ENCODE assay signal across 11 mouse cellular contexts in the genomic region with DNA sequence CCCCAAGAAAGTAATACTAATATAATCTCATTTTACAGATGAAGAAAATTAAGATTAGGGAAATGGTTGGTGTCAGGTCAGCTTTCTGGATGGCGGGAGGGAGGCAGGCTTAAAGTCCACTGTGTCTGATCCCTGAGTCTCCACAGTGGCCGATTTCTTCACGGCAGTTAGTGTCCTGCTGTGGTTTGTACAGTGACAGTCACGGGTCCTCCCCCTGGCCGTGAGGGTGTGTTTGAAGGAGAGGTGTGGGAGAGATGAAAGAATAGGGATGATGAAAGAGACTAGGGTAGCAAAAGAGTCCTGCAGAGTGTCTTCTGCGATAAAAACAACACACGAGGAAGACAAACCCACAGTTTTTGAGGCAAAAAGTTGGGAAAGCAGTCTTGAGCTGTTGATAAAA.
"Had no signal": no experiment of that assay in that cellular context is flagged by ENCODE, and none has a peak within 500 bp of the region (broad histone marks: within the 10 kb centered on the region; RNA-seq: fewer than 3 reads in every experiment).

No protein-coding gene starts in this region.

- H3K27ac ChIP-seq: kidney, postnatal 0 days; liver, embryonic 15.5 days; macrophage; midbrain, embryonic 15.5 days had no signal

- H3K4me3 ChIP-seq: liver, embryonic 15.5 days; midbrain, embryonic 15.5 days had no signal

- H3K4me2 ChIP-seq: liver, embryonic 11.5 days; liver, embryonic 15.5 days; midbrain, embryonic 15.5 days had no signal

- DNase-seq: kidney, adult 11 months; left cerebral cortex, postnatal 4 days; lung, adult 2 months; lung, postnatal 10 days; right cerebral cortex, postnatal 14 days; thymus, postnatal 4 days had no signal

- H3K27me3 ChIP-seq: liver, embryonic 15.5 days; midbrain, embryonic 15.5 days had no signal

- ATAC-seq: midbrain, embryonic 15.5 days had no signal

- H3K4me1 ChIP-seq: liver, embryonic 15.5 days had no signal

- H3K36me3 ChIP-seq: liver, embryonic 15.5 days; midbrain, embryonic 15.5 days had no signal

- H3K9me3 ChIP-seq: liver, embryonic 15.5 days; midbrain, embryonic 15.5 days had no signal

- H3K9ac ChIP-seq: liver, embryonic 15.5 days; midbrain, embryonic 15.5 days had no signal
